Mouse (Mus musculus): ENCODE data around the gene Cdh5. TPM values are rescaled to one million over a fixed set of nuclear protein-coding genes. Genes with fewer than 3 reads are reported as not detected.

Gene Cdh5
- polyA plus RNA-seq, 1 experiment from 2014 or later: 13.6 TPM

- Histone ChIP-seq H3K4me2 (ENCODE audit: low read length) (no peak overlapping the region), H3K4me3 (ENCODE audit: low read depth, low read length) (no peak overlapping the region), H3K9ac (ENCODE audit: low read length) (no peak overlapping the region), H3K9me3 (replicated peaks; ENCODE audit: control insufficient read depth, low read length) (no peaks in the 10 kb centered on the region), H3K4me1 (ENCODE audit: control insufficient read depth, insufficient read depth, low read length) (no peaks in the 10 kb centered on the region), H3K27me3 (replicated peaks; ENCODE audit: control insufficient read depth, insufficient read depth, low read length) (no peaks in the 10 kb centered on the region), H3K36me3 (ENCODE audit: control insufficient read depth, insufficient read depth, low read length) (no peaks in the 10 kb centered on the region), H3K27ac (ENCODE audit: low read depth, low read length) (no peak overlapping the region)
- DNase-seq (ENCODE audit: low spot score) (no peak), ATAC-seq (no peak)
- WGBS: 76% methylated on average over 5 of the region's 5 CpGs
Measured at GRCm38 (mm10) chr8:104160731-104161130, 59.3 kb downstream of the Cdh5 start.

- DNase-seq (ENCODE audit: low spot score) (no peak), ATAC-seq (no peak)
- WGBS: 84% methylated on average over 3 of the region's 3 CpGs
- no peaks in the 10 kb centered on the region for H3K9me3 ChIP-seq (replicated peaks; ENCODE audit: control insufficient read depth, low read length)
- no peak overlapping the region for H3K4me2 ChIP-seq (ENCODE audit: low read length)
- H3K4me3 ChIP-seq (ENCODE audit: low read depth, low read length): no peak overlapping the region
- H3K36me3 ChIP-seq (ENCODE audit: control insufficient read depth, insufficient read depth, low read length): no peaks in the 10 kb centered on the region
- peaks cover 26% of the 10 kb centered on the region for H3K27me3 ChIP-seq (replicated peaks; ENCODE audit: control insufficient read depth, insufficient read depth, low read length)
- no peak overlapping the region for H3K27ac ChIP-seq (ENCODE audit: low read depth, low read length)
- no peak overlapping the region for H3K9ac ChIP-seq (ENCODE audit: low read length)
- no peaks in the 10 kb centered on the region for H3K4me1 ChIP-seq (ENCODE audit: control insufficient read depth, insufficient read depth, low read length)
Measured at GRCm38 (mm10) chr8:104169461-104169860, 68.0 kb downstream of the Cdh5 start.

DNA sequence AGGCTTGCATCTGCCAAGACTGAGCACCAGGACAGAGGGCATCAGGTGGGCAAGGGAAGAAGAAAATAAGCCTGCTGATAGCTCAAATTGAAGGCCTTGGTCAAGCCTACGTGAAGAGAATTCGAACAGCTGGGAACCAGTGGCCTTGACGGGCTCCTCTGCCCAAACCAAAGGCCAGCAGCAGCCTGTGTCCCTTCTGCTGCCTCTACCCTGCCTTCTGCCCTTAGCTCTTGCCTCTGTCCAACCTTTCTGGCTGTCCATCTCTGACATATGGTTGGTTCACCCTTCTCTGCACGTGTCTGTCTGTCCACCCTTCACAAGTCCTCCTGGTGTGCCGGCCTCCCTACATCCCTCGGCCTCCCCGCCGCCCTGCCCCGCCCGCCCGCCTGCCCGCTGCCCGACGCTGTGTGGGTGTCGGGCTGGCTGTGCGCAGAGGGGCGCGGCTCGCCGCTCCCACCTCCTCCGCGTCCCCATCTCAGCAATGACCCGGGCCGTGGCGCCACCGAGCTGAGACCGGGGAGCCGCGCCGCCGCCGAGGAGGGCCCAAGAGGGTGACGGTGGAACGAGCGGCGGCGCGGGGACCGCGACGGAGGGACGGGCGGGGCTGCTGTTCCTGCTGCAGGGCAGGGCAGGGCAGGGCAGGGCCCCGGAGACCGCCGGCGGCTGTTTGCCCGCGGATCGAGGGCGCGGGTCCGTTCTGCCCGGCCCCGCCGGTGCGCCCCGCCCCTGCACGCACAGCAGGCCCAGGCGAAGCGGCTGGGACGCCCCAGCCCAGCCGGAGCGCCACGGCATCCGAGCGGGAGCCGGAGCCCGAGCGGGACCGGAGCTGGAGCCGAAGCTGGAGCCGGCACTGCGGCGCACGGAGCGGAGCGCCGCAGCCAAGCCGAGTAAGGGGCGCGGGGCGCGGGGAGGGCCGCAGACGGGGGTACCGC, 69.0 kb downstream of the Cdh5 start, which contains the start of gene Bean1:
TSS of gene Bean1 (plus strand) at position 325 of the 932 bp plus-strand sequence.
- H3K27ac ChIP-seq (ENCODE audit: low read depth, low read length): no peak within 1 kb of the TSS
- 2% methylated on average over 72 of the region's 87 CpGs for WGBS

DNA sequence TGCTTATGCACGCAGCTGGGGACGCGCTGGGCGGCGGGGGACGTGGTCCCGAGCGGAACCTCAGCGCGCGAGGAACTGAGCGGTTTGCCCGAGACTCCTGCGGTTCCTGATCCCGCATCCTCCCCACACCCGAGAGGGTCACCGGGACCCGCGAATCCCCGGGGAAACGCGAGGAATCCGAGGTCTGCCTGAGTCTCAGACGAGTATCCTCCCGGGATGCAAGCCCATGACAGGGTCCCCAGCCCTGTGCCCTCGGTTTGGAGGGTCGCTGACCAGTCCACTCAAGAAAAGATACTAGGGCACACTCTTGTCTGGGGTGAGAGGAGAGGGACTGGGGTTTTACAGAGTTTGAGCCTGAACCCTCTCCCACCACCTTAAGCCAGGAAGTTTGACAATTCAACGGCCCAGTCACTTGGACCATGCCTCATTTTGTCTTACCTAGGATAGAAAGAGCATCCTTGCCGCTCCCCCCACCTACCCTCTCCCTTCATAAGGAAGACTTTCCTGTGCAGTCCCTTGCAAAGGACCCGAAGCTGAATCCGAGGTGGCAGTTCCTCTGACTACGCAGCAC, 69.7 kb downstream of the Cdh5 start:
- DNase-seq (ENCODE audit: low spot score) (no peak), ATAC-seq (0 out of 2 replicates have a peak, but pooled peaks have one; percentile 1)
- Histone ChIP-seq H3K27ac (ENCODE audit: low read depth, low read length) (no peak overlapping the region), H3K4me3 (ENCODE audit: low read depth, low read length) (peak overlapping the region; percentile 58), H3K9ac (ENCODE audit: low read length) (peak overlapping the region; percentile 77), H3K36me3 (ENCODE audit: control insufficient read depth, insufficient read depth, low read length) (no peaks in the 10 kb centered on the region), H3K9me3 (replicated peaks; ENCODE audit: control insufficient read depth, low read length) (no peaks in the 10 kb centered on the region), H3K4me2 (ENCODE audit: low read length) (peak overlapping the region; percentile 90), H3K27me3 (replicated peaks; ENCODE audit: control insufficient read depth, insufficient read depth, low read length) (peaks cover 26% of the 10 kb centered on the region), H3K4me1 (ENCODE audit: control insufficient read depth, insufficient read depth, low read length) (no peaks in the 10 kb centered on the region)
- 6% methylated on average over 32 of the region's 32 CpGs for WGBS

More for the DNA sequence above, 69.0 kb downstream of the Cdh5 start, which contains the start of gene Bean1:
- DNase-seq (ENCODE audit: low spot score) (peak; percentile 53), ATAC-seq (peak; percentile 87)
- peak within 1 kb of the TSS; percentile 90 for H3K4me2 ChIP-seq (ENCODE audit: low read length)
- H3K27me3 ChIP-seq (replicated peaks; ENCODE audit: control insufficient read depth, insufficient read depth, low read length): peaks cover 26% of the 10 kb centered on the region
- no peaks in the 10 kb centered on the region for H3K36me3 ChIP-seq (ENCODE audit: control insufficient read depth, insufficient read depth, low read length)
- peak within 1 kb of the TSS; percentile 77 for H3K9ac ChIP-seq (ENCODE audit: low read length)
- H3K4me3 ChIP-seq (ENCODE audit: low read depth, low read length): peak within 1 kb of the TSS; percentile 58
- no peaks in the 10 kb centered on the region for H3K4me1 ChIP-seq (ENCODE audit: control insufficient read depth, insufficient read depth, low read length)
- no peaks in the 10 kb centered on the region for H3K9me3 ChIP-seq (replicated peaks; ENCODE audit: control insufficient read depth, low read length)

DNA sequence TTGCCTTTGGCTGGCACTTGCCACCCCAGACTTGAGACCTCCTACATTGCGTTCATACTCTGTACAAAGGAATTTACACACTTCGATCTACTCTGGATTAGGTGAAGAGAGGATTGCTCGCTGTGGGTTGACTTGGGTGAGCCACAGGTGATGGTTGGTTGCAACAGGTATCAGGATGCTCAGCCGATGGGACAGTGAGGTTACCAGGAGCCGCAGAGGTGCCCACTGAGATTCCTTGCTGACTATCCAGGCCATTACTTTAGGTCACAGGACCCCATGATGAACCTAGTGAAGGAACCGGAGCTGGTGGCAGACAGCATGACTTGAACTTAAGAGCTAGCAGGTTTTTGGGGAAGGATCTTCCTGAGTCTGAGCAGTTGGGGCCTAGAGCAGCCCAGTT, 71.0 kb downstream of the Cdh5 start:
- ATAC-seq (no peak), DNase-seq (ENCODE audit: low spot score) (no peak)
- 90% methylated on average over 6 of the region's 6 CpGs for WGBS
- Histone ChIP-seq H3K9ac (ENCODE audit: low read length) (no peak overlapping the region), H3K27ac (ENCODE audit: low read depth, low read length) (no peak overlapping the region), H3K4me2 (ENCODE audit: low read length) (no peak overlapping the region), H3K4me3 (ENCODE audit: low read depth, low read length) (no peak overlapping the region), H3K36me3 (ENCODE audit: control insufficient read depth, insufficient read depth, low read length) (no peaks in the 10 kb centered on the region), H3K4me1 (ENCODE audit: control insufficient read depth, insufficient read depth, low read length) (no peaks in the 10 kb centered on the region), H3K9me3 (replicated peaks; ENCODE audit: control insufficient read depth, low read length) (no peaks in the 10 kb centered on the region), H3K27me3 (replicated peaks; ENCODE audit: control insufficient read depth, insufficient read depth, low read length) (peaks cover 26% of the 10 kb centered on the region)

DNA sequence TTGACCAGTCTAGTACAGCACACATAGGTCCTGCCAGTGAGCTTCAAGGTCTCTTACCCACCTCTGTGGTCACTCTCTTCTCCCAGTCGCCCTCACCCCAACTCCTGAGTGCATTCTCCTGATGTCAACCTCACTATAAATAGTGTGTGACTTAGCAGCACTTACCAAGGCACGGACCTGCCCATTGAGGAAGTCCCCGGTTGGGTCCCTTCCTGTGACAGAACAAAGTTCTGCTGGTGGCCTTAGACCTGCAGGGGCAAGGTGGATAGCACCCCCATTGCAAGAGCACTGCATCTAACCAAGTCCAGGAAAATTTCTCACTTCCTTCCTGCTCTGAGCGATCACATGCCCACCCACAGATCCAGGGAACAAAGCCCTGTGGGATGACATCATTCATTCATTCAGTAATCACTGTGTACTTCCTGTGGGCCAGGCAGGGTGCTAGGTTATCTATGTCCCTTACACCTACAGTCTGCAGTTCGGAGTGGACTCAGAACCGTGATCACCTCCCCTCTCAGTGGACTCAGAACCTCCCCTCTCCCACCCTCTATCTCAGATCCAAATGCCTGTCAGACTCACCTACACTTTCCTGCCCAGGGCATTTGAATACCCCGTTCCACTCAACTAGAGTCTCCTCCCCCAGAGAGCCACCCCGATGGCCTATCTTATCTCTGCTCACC, 74.6 kb downstream of the Cdh5 start:
- 81% methylated on average over 8 of the region's 8 CpGs for WGBS
- ATAC-seq (no peak), DNase-seq (ENCODE audit: low spot score) (no peak)
- H3K4me2 ChIP-seq (ENCODE audit: low read length): no peak overlapping the region
- no peak overlapping the region for H3K4me3 ChIP-seq (ENCODE audit: low read depth, low read length)
- H3K9me3 ChIP-seq (replicated peaks; ENCODE audit: control insufficient read depth, low read length): no peaks in the 10 kb centered on the region
- no peaks in the 10 kb centered on the region for H3K4me1 ChIP-seq (ENCODE audit: control insufficient read depth, insufficient read depth, low read length)
- H3K27ac ChIP-seq (ENCODE audit: low read depth, low read length): no peak overlapping the region
- H3K27me3 ChIP-seq (replicated peaks; ENCODE audit: control insufficient read depth, insufficient read depth, low read length): peaks cover 17% of the 10 kb centered on the region
- H3K36me3 ChIP-seq (ENCODE audit: control insufficient read depth, insufficient read depth, low read length): no peaks in the 10 kb centered on the region
- H3K9ac ChIP-seq (ENCODE audit: low read length): no peak overlapping the region

- Histone ChIP-seq H3K4me3 (ENCODE audit: low read depth, low read length) (no peak overlapping the region), H3K27me3 (replicated peaks; ENCODE audit: control insufficient read depth, insufficient read depth, low read length) (peaks cover 9% of the 10 kb centered on the region), H3K9me3 (replicated peaks; ENCODE audit: control insufficient read depth, low read length) (no peaks in the 10 kb centered on the region), H3K4me2 (ENCODE audit: low read length) (no peak overlapping the region), H3K36me3 (ENCODE audit: control insufficient read depth, insufficient read depth, low read length) (no peaks in the 10 kb centered on the region), H3K9ac (ENCODE audit: low read length) (no peak overlapping the region), H3K27ac (ENCODE audit: low read depth, low read length) (no peak overlapping the region), H3K4me1 (ENCODE audit: control insufficient read depth, insufficient read depth, low read length) (no peaks in the 10 kb centered on the region)
- DNase-seq (ENCODE audit: low spot score) (no peak), ATAC-seq (no peak)
- WGBS: 78% methylated on average over 4 of the region's 4 CpGs
Measured at GRCm38 (mm10) chr8:104177054-104177453, 75.6 kb downstream of the Cdh5 start.

- Histone ChIP-seq H3K36me3 (ENCODE audit: control insufficient read depth, insufficient read depth, low read length) (no peaks in the 10 kb centered on the region), H3K27me3 (replicated peaks; ENCODE audit: control insufficient read depth, insufficient read depth, low read length) (no peaks in the 10 kb centered on the region), H3K4me2 (ENCODE audit: low read length) (no peak overlapping the region), H3K9ac (ENCODE audit: low read length) (no peak overlapping the region), H3K9me3 (replicated peaks; ENCODE audit: control insufficient read depth, low read length) (no peaks in the 10 kb centered on the region), H3K4me3 (ENCODE audit: low read depth, low read length) (no peak overlapping the region), H3K4me1 (ENCODE audit: control insufficient read depth, insufficient read depth, low read length) (no peaks in the 10 kb centered on the region), H3K27ac (ENCODE audit: low read depth, low read length) (no peak overlapping the region)
- no peak for DNase-seq (ENCODE audit: low spot score)
- ATAC-seq: no peak
- 28% methylated on average over 6 of the region's 6 CpGs for WGBS
Measured at GRCm38 (mm10) chr8:104184905-104185304, 83.5 kb downstream of the Cdh5 start.
